ENCODE assay signal across 8 mouse cellular contexts in the genomic region with DNA sequence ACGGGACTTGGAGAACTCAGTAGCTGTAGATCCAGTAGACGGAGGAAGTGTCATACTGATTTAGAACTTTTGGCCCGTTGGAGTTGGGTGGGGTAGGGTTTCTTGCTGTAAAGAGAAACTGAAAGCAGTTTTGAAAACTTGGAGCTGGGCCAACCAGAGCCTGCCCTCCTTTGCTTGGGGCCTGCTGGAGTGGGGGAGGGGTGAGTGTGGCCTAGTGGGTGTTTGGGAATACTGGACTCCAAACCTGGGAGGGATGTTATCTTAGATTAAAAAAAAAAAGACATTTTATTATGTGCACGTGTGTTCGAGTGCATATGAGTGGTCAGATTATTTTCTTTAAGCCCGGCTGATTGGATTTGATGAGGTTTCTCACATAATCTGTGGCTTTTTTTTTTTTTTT. TPM values are rescaled to one million over a fixed set of nuclear protein-coding genes. Genes with fewer than 3 reads are reported as not detected.
A peak's percentile ranks its signal among the peaks of the same experiment; 100 is the strongest.
DNase-seq lines count a peak whose midpoint lies in the region; ATAC-seq and TF ChIP-seq lines count a peak whose summit lies in the region.

No protein-coding gene starts in this region.

- H3K9ac ChIP-seq in hindbrain, embryonic 16.5 days (ENCODE audit: low read depth, low read length): no peak overlapping the region
- H3K9ac ChIP-seq in limb, embryonic 13.5 days: no peak overlapping the region
- no peak overlapping the region for H3K9ac ChIP-seq in midbrain, embryonic 15.5 days
- peak overlapping the region; percentile 47 for H3K9ac ChIP-seq in stomach, embryonic 16.5 days (ENCODE audit: low read length)

- peaks cover 19% of the 10 kb centered on the region for H3K4me1 ChIP-seq in hindbrain, embryonic 16.5 days (ENCODE audit: control insufficient read depth, insufficient read depth, low read depth, low read length)
- H3K4me1 ChIP-seq in limb, embryonic 13.5 days: peaks cover 29% of the 10 kb centered on the region
- peaks cover 28% of the 10 kb centered on the region for H3K4me1 ChIP-seq in midbrain, embryonic 15.5 days
- H3K4me1 ChIP-seq in stomach, embryonic 16.5 days (ENCODE audit: control insufficient read depth, insufficient read depth, low read length): peaks cover 22% of the 10 kb centered on the region

- no peaks in the 10 kb centered on the region for H3K36me3 ChIP-seq in hindbrain, embryonic 16.5 days (ENCODE audit: control insufficient read depth, insufficient read depth, low read length)
- H3K36me3 ChIP-seq in limb, embryonic 13.5 days: no peaks in the 10 kb centered on the region
- no peaks in the 10 kb centered on the region for H3K36me3 ChIP-seq in midbrain, embryonic 15.5 days (replicated peaks)
- no peaks in the 10 kb centered on the region for H3K36me3 ChIP-seq in stomach, embryonic 16.5 days (ENCODE audit: control insufficient read depth, insufficient read depth, low read length)

- no peaks in the 10 kb centered on the region for H3K9me3 ChIP-seq in hindbrain, embryonic 16.5 days (ENCODE audit: control insufficient read depth, low read length)
- H3K9me3 ChIP-seq in limb, embryonic 13.5 days: no peaks in the 10 kb centered on the region
- H3K9me3 ChIP-seq in midbrain, embryonic 15.5 days: no peaks in the 10 kb centered on the region
- H3K9me3 ChIP-seq in stomach, embryonic 16.5 days (replicated peaks; ENCODE audit: control insufficient read depth, low read length): no peaks in the 10 kb centered on the region

- ATAC-seq in hindbrain, embryonic 16.5 days: no peak
- ATAC-seq in limb, embryonic 13.5 days (ENCODE audit: low FRiP score, low read depth): no peak
- no peak for ATAC-seq in midbrain, embryonic 15.5 days (replicated peaks)
- ATAC-seq in stomach, embryonic 16.5 days (ENCODE audit: insufficient read depth, low FRiP score): no peak

- DNase-seq in left cerebral cortex, adult 11 months (ENCODE audit: low spot score): peak; percentile 22
- DNase-seq in left cerebral cortex, postnatal 36 days (ENCODE audit: low spot score in 2 of 2): no peak
- peak; percentile 47 for DNase-seq in c-Kit-negative CD71-positive TER-119-positive erythroid progenitor cells, embryonic 14.5 days (ENCODE audit: low read depth, low spot score)
- DNase-seq in gastrocnemius, adult 2 months: peak; percentile 83

- 45% methylated on average over 6 of the region's 6 CpGs for WGBS in hindbrain, embryonic 16.5 days
- WGBS in limb, embryonic 13.5 days: 35% methylated on average over 6 of the region's 6 CpGs
- 40% methylated on average over 6 of the region's 6 CpGs for WGBS in midbrain, embryonic 15.5 days
- 24% methylated on average over 6 of the region's 6 CpGs for WGBS in stomach, embryonic 16.5 days

- intact Hi-C loops in left cerebral cortex, postnatal 36 days (cut with DNase I): loop anchor here (5.0 kb wide), 1 partner anchor 112 kb away; no protein-coding TSS in a partner anchor
- intact Hi-C loops in gastrocnemius, adult 2 months (cut with DNase I): loop anchor here (2.0 to 5.0 kb wide), 3 partner anchors 13 to 117 kb away; partner anchors contain the start of gene Sgo1

- H3K4me2 ChIP-seq in hindbrain, embryonic 16.5 days (ENCODE audit: low read length): peak overlapping the region; percentile 17
- peak overlapping the region; percentile 52 for H3K4me2 ChIP-seq in limb, embryonic 13.5 days (replicated peaks)
- H3K4me2 ChIP-seq in midbrain, embryonic 15.5 days: peak overlapping the region; percentile 14
- peak overlapping the region; percentile 51 for H3K4me2 ChIP-seq in stomach, embryonic 16.5 days (ENCODE audit: low read depth, low read length)

- peak overlapping the region; percentile 98 for H3K4me3 ChIP-seq in gastrocnemius, adult 2 months
- H3K4me3 ChIP-seq in hindbrain, embryonic 16.5 days (ENCODE audit: low read length): no peak overlapping the region; the same call in 1 of the 2 replicates
- H3K4me3 ChIP-seq in limb, embryonic 13.5 days: peak overlapping the region; percentile 20
- H3K4me3 ChIP-seq in midbrain, embryonic 15.5 days: 0 out of 2 replicates have a peak overlapping the region, but pooled peaks have one; percentile 3
- H3K4me3 ChIP-seq in stomach, embryonic 16.5 days (replicated peaks; ENCODE audit: low read length): peak overlapping the region; percentile 28

- TF ChIP-seq CTCF in gastrocnemius, adult 2 months (IDR thresholded peaks at IDR 0.05): no peak

- peak overlapping the region; percentile 97 for H3K27ac ChIP-seq in gastrocnemius, adult 2 months
- no peak overlapping the region for H3K27ac ChIP-seq in hindbrain, embryonic 16.5 days (ENCODE audit: low read depth, low read length)
- peak overlapping the region; percentile 44; the same call in 1 of the 2 replicates for H3K27ac ChIP-seq in limb, embryonic 13.5 days
- no peak overlapping the region; the same call in 1 of the 2 replicates for H3K27ac ChIP-seq in midbrain, embryonic 15.5 days
- H3K27ac ChIP-seq in stomach, embryonic 16.5 days (ENCODE audit: low read length): peak overlapping the region; percentile 80

- H3K27me3 ChIP-seq in hindbrain, embryonic 16.5 days (replicated peaks; ENCODE audit: control insufficient read depth, insufficient read depth, low read length): no peaks in the 10 kb centered on the region
- no peaks in the 10 kb centered on the region for H3K27me3 ChIP-seq in limb, embryonic 13.5 days
- no peaks in the 10 kb centered on the region for H3K27me3 ChIP-seq in midbrain, embryonic 15.5 days (replicated peaks)
- H3K27me3 ChIP-seq in stomach, embryonic 16.5 days (ENCODE audit: control insufficient read depth, insufficient read depth, low read length): no peaks in the 10 kb centered on the region

RNA-seq across cellular contexts. Expression of gene Kat2b, which starts 3.2 kb away (rescaled TPM):
- total RNA-seq in left cerebral cortex, postnatal 36 days (2021): 10 to 100 TPM; 10.5 to 16.1 TPM
- total RNA-seq in gastrocnemius, adult 2 months (2021): 10 to 100 TPM; 65.7 to 70.4 TPM
- polyA plus RNA-seq in hindbrain, embryonic 16.5 days (2015; fragmentation: Nextera tagmentation; extraction: Ambion mirVana): 4.6 and 7.2 TPM in 2 replicates
- 5.4 and 5.8 TPM in 2 replicates for polyA plus RNA-seq in limb, embryonic 13.5 days (2015; fragmentation: Nextera tagmentation; extraction: Ambion mirVana)
- 6.5 and 6.7 TPM in 2 replicates for polyA plus RNA-seq in midbrain, embryonic 15.5 days (2015; fragmentation: Nextera tagmentation; extraction: Ambion mirVana)
- 5.2 and 6.6 TPM in 2 replicates for polyA plus RNA-seq in stomach, embryonic 16.5 days (2015; fragmentation: Nextera tagmentation; extraction: Ambion mirVana)

RNA-seq across cellular contexts. Expression of gene Pp2d1, which starts 30.6 kb away (rescaled TPM):
- not detected for total RNA-seq in left cerebral cortex, postnatal 36 days (2021)
- total RNA-seq in gastrocnemius, adult 2 months (2021): not detected
- 0.28 and 0.35 TPM in 2 replicates for polyA plus RNA-seq in hindbrain, embryonic 16.5 days (2015; fragmentation: Nextera tagmentation; extraction: Ambion mirVana)
- 0.19 and 0.34 TPM in 2 replicates for polyA plus RNA-seq in limb, embryonic 13.5 days (2015; fragmentation: Nextera tagmentation; extraction: Ambion mirVana)
- 0.60 and 0.65 TPM in 2 replicates for polyA plus RNA-seq in midbrain, embryonic 15.5 days (2015; fragmentation: Nextera tagmentation; extraction: Ambion mirVana)
- 0.23 and 0.25 TPM in 2 replicates for polyA plus RNA-seq in stomach, embryonic 16.5 days (2015; fragmentation: Nextera tagmentation; extraction: Ambion mirVana)

Comparison
In these comparisons a context has a peak if more than half of its experiments do, and no peak if none do; other contexts are left out.
1. DNase-seq: peak in left cerebral cortex, adult 11 months (single experiment), c-Kit-negative CD71-positive TER-119-positive erythroid progenitor cells, embryonic 14.5 days (single experiment) and gastrocnemius, adult 2 months (single experiment); none in left cerebral cortex, postnatal 36 days (0 of 2).
2. H3K27ac ChIP-seq: peak in gastrocnemius, adult 2 months (single experiment), limb, embryonic 13.5 days (single experiment) and stomach, embryonic 16.5 days (single experiment); none in hindbrain, embryonic 16.5 days (single experiment) and midbrain, embryonic 15.5 days (single experiment).
3. Peak in every context shown above with its lines, with median percentiles within 50 percentile points of each other: H3K4me2 ChIP-seq.